Mouse (Mus musculus): ENCODE results near the gene Itln1. TPM values are rescaled to one million over a fixed set of nuclear protein-coding genes. Genes with fewer than 3 reads are reported as not detected.
"Not testable (repeated sequence)": the region's sequence is repeated elsewhere in the genome, so short reads cannot be mapped to it uniquely, and the experiment has no call there.

Itln1 gene
- polyA plus RNA-seq, 1 experiment from 2014 or later = not detected

- Histone ChIP-seq H3K9ac (ENCODE audit: low read length) (peak overlapping the region; percentile 54), H3K9me3 (replicated peaks; ENCODE audit: control insufficient read depth, low read length) (no peaks in the 10 kb centered on the region), H3K27me3 (replicated peaks; ENCODE audit: control insufficient read depth, insufficient read depth, low read length) (no peaks in the 10 kb centered on the region), H3K4me1 (ENCODE audit: control insufficient read depth, insufficient read depth, low read length) (no peaks in the 10 kb centered on the region), H3K4me3 (ENCODE audit: low read depth, low read length) (peak overlapping the region; percentile 20; the same call in 1 of the 2 replicates), H3K4me2 (ENCODE audit: low read length) (peak overlapping the region; percentile 39), H3K27ac (ENCODE audit: low read depth, low read length) (no peak overlapping the region), H3K36me3 (ENCODE audit: control insufficient read depth, insufficient read depth, low read length) (no peaks in the 10 kb centered on the region)
- ATAC-seq = no peak
- 62% methylated on average over 27 of the region's 27 CpGs for WGBS
- DNase-seq (ENCODE audit: low spot score) = peak; percentile 24
Measured at GRCm38 (mm10) chr1:171477758-171478545, 57.1 kb downstream of the Itln1 start.

DNA sequence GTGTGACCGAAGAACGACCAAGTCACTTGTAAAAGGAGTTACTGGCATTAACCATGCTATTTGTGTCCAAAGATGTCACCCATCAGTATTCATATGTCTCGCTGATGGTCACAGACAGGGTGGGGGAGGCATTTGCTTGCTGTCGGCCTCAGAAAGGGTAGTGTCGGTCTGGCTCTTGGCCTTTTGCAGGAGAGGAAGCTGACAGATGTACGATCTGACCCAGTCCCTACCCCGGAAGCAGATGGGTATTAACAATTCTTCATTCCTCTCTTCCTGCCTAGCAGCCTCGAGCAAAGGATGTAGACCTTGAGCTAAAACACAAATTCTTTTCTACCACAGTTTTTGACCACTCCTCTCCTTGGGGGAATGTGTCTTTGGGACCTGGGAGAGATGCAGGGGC is 58.0 kb downstream of the Itln1 start:
- Histone ChIP-seq H3K9me3 (replicated peaks; ENCODE audit: control insufficient read depth, low read length) (no peaks in the 10 kb centered on the region), H3K36me3 (ENCODE audit: control insufficient read depth, insufficient read depth, low read length) (no peaks in the 10 kb centered on the region), H3K27me3 (replicated peaks; ENCODE audit: control insufficient read depth, insufficient read depth, low read length) (no peaks in the 10 kb centered on the region), H3K4me2 (ENCODE audit: low read length) (no peak overlapping the region), H3K27ac (ENCODE audit: low read depth, low read length) (no peak overlapping the region), H3K4me1 (ENCODE audit: control insufficient read depth, insufficient read depth, low read length) (no peaks in the 10 kb centered on the region), H3K9ac (ENCODE audit: low read length) (0 out of 2 replicates have a peak overlapping the region, but pooled peaks have one; percentile 5), H3K4me3 (ENCODE audit: low read depth, low read length) (no peak overlapping the region)
- ATAC-seq (no peak), DNase-seq (ENCODE audit: low spot score) (no peak)
- 87% methylated on average over 8 of the region's 8 CpGs for WGBS

- no peak overlapping the region for H3K27ac ChIP-seq (ENCODE audit: low read depth, low read length)
- DNase-seq (ENCODE audit: low spot score) = no peak
- H3K9ac ChIP-seq (ENCODE audit: low read length) = no peak overlapping the region
- H3K27me3 ChIP-seq (replicated peaks; ENCODE audit: control insufficient read depth, insufficient read depth, low read length) = no peaks in the 10 kb centered on the region
- H3K9me3 ChIP-seq (replicated peaks; ENCODE audit: control insufficient read depth, low read length) = no peaks in the 10 kb centered on the region
- no peak overlapping the region for H3K4me3 ChIP-seq (ENCODE audit: low read depth, low read length)
- no peak for ATAC-seq
- no peaks in the 10 kb centered on the region for H3K4me1 ChIP-seq (ENCODE audit: control insufficient read depth, insufficient read depth, low read length)
- 70% methylated on average over 9 of the region's 9 CpGs for WGBS
- H3K36me3 ChIP-seq (ENCODE audit: control insufficient read depth, insufficient read depth, low read length) = no peaks in the 10 kb centered on the region
- H3K4me2 ChIP-seq (ENCODE audit: low read length) = no peak overlapping the region
Measured at GRCm38 (mm10) chr1:171473920-171474640, 61.0 kb downstream of the Itln1 start.

DNA sequence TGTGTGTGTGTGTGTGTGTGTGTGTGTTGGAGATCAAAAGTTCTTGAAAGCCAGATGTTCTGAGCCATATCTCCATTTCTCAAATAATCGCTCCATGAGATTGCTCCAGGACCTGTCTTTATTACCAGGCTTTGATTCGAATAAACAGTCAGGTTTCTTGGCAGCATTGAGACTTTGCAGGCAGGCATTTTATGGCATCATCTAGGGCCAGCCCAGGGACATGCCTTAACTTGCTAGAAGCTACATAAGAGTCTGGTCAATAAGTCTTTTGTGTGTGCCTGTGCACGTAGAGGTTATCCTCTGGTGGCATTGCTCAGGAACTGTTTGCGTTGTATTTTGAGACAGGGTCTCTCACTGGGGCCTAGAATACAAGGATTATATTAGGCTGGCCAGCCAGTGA is 61.6 kb downstream of the Itln1 start:
- ATAC-seq (no peak), DNase-seq (ENCODE audit: low spot score) (no peak)
- Histone ChIP-seq H3K9ac (ENCODE audit: low read length) (no peak overlapping the region), H3K4me2 (ENCODE audit: low read length) (no peak overlapping the region), H3K27me3 (replicated peaks; ENCODE audit: control insufficient read depth, insufficient read depth, low read length) (no peaks in the 10 kb centered on the region), H3K4me3 (ENCODE audit: low read depth, low read length) (no peak overlapping the region), H3K9me3 (replicated peaks; ENCODE audit: control insufficient read depth, low read length) (no peaks in the 10 kb centered on the region), H3K27ac (ENCODE audit: low read depth, low read length) (no peak overlapping the region), H3K4me1 (ENCODE audit: control insufficient read depth, insufficient read depth, low read length) (no peaks in the 10 kb centered on the region), H3K36me3 (ENCODE audit: control insufficient read depth, insufficient read depth, low read length) (no peaks in the 10 kb centered on the region)
- WGBS = 82% methylated on average over 4 of the region's 4 CpGs

- H3K9ac ChIP-seq (ENCODE audit: low read length); H3K36me3 ChIP-seq (ENCODE audit: control insufficient read depth, insufficient read depth, low read length); H3K4me1 ChIP-seq (ENCODE audit: control insufficient read depth, insufficient read depth, low read length); H3K27me3 ChIP-seq (replicated peaks; ENCODE audit: control insufficient read depth, insufficient read depth, low read length); ATAC-seq; DNase-seq (ENCODE audit: low spot score); H3K9me3 ChIP-seq (replicated peaks; ENCODE audit: control insufficient read depth, low read length); H3K4me2 ChIP-seq (ENCODE audit: low read length); H3K4me3 ChIP-seq (ENCODE audit: low read depth, low read length); H3K27ac ChIP-seq (ENCODE audit: low read depth, low read length): not testable (repeated sequence)
- WGBS = 88% methylated on average over 8 of the region's 8 CpGs
Measured at GRCm38 (mm10) chr1:171471941-171472340, 63.2 kb downstream of the Itln1 start.

DNA sequence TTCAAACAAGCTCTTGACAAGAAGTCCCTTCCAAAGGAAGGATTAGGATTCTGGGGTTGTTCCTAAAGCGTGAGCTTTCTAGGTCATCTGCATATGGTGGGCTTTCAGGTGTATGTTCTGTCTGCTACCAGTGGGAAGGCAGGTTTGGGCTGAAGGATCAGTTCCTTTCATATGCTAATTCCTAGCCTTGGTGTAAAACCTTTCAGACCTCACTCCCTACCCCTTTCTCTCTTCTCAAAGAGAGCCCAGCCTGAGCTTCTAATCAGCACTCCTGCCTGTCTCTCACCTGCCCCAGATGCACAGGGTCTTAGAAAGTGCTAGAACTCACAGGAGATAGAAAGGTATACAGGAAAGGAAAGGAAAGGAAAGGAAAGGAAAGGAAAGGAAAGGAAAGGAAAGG is 63.6 kb downstream of the Itln1 start:
- Histone ChIP-seq H3K9ac (ENCODE audit: low read length) (no peak overlapping the region), H3K4me1 (ENCODE audit: control insufficient read depth, insufficient read depth, low read length) (no peaks in the 10 kb centered on the region), H3K4me2 (ENCODE audit: low read length) (no peak overlapping the region), H3K27me3 (replicated peaks; ENCODE audit: control insufficient read depth, insufficient read depth, low read length) (no peaks in the 10 kb centered on the region), H3K27ac (ENCODE audit: low read depth, low read length) (no peak overlapping the region), H3K9me3 (replicated peaks; ENCODE audit: control insufficient read depth, low read length) (no peaks in the 10 kb centered on the region), H3K36me3 (ENCODE audit: control insufficient read depth, insufficient read depth, low read length) (no peaks in the 10 kb centered on the region), H3K4me3 (ENCODE audit: low read depth, low read length) (no peak overlapping the region)
- ATAC-seq = no peak
- DNase-seq (ENCODE audit: low spot score) = no peak
- 69% methylated on average over 1 of the region's 1 CpGs for WGBS

DNA sequence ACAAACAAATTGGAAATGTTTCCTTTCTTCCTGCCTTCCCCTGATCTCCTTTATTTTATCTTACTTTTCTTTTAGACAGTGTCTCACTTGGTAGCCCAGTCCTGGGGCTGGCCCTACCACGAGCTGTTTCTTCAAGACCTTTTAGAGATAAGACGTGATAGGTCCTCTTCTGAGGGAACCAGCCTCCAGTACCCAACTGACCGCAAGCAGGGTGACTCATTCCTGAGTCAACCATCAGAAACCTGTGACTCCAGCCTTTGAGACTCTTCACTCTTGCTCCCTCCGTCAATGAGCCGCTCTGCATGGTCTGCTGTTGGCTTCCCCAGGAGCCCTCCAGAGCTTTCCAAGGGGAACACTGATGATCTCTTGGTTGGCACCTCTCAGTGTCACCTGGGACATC is 64.2 kb downstream of the Itln1 start:
- DNase-seq (ENCODE audit: low spot score) (no peak), ATAC-seq (no peak)
- H3K9ac ChIP-seq (ENCODE audit: low read length) = no peak overlapping the region
- no peaks in the 10 kb centered on the region for H3K36me3 ChIP-seq (ENCODE audit: control insufficient read depth, insufficient read depth, low read length)
- WGBS = 94% methylated on average over 5 of the region's 5 CpGs
- H3K4me1 ChIP-seq (ENCODE audit: control insufficient read depth, insufficient read depth, low read length) = no peaks in the 10 kb centered on the region
- H3K27ac ChIP-seq (ENCODE audit: low read depth, low read length) = no peak overlapping the region
- H3K9me3 ChIP-seq (replicated peaks; ENCODE audit: control insufficient read depth, low read length) = no peaks in the 10 kb centered on the region
- H3K4me2 ChIP-seq (ENCODE audit: low read length) = no peak overlapping the region
- H3K27me3 ChIP-seq (replicated peaks; ENCODE audit: control insufficient read depth, insufficient read depth, low read length) = no peaks in the 10 kb centered on the region
- H3K4me3 ChIP-seq (ENCODE audit: low read depth, low read length) = no peak overlapping the region

DNA sequence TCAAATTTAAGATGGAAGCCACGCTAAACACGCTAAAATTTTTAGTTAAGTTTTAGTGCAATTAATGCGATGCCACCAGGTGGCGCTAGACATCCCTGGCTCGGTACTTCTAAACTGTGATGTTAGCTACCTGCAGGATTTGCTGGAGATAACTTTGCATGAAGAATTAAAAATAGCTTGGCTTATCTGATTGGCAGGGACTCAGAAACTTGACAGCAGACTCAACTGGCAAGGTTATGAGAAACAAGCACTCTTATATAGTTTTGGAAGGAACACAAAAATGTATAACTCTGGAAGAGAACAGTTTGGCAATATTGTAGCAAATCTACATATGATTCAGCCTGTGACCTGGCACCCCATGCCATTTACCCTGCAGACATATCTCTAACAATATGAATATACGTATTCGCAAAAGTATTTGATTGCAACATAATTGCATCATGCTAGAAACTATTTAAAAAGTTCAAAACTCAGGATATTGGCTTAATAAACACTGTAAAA is 64.7 kb downstream of the Itln1 start:
- no peaks in the 10 kb centered on the region for H3K4me1 ChIP-seq (ENCODE audit: control insufficient read depth, insufficient read depth, low read length)
- no peaks in the 10 kb centered on the region for H3K27me3 ChIP-seq (replicated peaks; ENCODE audit: control insufficient read depth, insufficient read depth, low read length)
- peak; percentile 65 for DNase-seq (ENCODE audit: low spot score)
- no peak overlapping the region for H3K4me2 ChIP-seq (ENCODE audit: low read length)
- no peak overlapping the region for H3K4me3 ChIP-seq (ENCODE audit: low read depth, low read length)
- H3K9ac ChIP-seq (ENCODE audit: low read length) = no peak overlapping the region
- WGBS = 24% methylated on average over 7 of the region's 7 CpGs
- ATAC-seq = no peak
- no peaks in the 10 kb centered on the region for H3K9me3 ChIP-seq (replicated peaks; ENCODE audit: control insufficient read depth, low read length)
- no peaks in the 10 kb centered on the region for H3K36me3 ChIP-seq (ENCODE audit: control insufficient read depth, insufficient read depth, low read length)
- H3K27ac ChIP-seq (ENCODE audit: low read depth, low read length) = no peak overlapping the region

GRCm38 (mm10) chr1:171469678-171470077 is 65.4 kb downstream of the Itln1 start:
- WGBS = 90% methylated on average over 3 of the region's 3 CpGs
- Histone ChIP-seq H3K27me3 (replicated peaks; ENCODE audit: control insufficient read depth, insufficient read depth, low read length) (no peaks in the 10 kb centered on the region), H3K27ac (ENCODE audit: low read depth, low read length) (no peak overlapping the region), H3K4me1 (ENCODE audit: control insufficient read depth, insufficient read depth, low read length) (no peaks in the 10 kb centered on the region), H3K9ac (ENCODE audit: low read length) (no peak overlapping the region), H3K9me3 (replicated peaks; ENCODE audit: control insufficient read depth, low read length) (no peaks in the 10 kb centered on the region), H3K36me3 (ENCODE audit: control insufficient read depth, insufficient read depth, low read length) (no peaks in the 10 kb centered on the region), H3K4me2 (ENCODE audit: low read length) (no peak overlapping the region), H3K4me3 (ENCODE audit: low read depth, low read length) (no peak overlapping the region)
- ATAC-seq = no peak
- no peak for DNase-seq (ENCODE audit: low spot score)
